Mouse (Mus musculus): ENCODE measurements around the gene Adrb1. TPM values are rescaled to one million over a fixed set of nuclear protein-coding genes. Genes with fewer than 3 reads are reported as not detected.
"Not testable (repeated sequence)": the region's sequence is repeated elsewhere in the genome, so short reads cannot be mapped to it uniquely, and the experiment has no call there.

Adrb1 gene
- polyA plus RNA-seq, 1 experiment from 2014 or later, result 1.0 TPM

DNA sequence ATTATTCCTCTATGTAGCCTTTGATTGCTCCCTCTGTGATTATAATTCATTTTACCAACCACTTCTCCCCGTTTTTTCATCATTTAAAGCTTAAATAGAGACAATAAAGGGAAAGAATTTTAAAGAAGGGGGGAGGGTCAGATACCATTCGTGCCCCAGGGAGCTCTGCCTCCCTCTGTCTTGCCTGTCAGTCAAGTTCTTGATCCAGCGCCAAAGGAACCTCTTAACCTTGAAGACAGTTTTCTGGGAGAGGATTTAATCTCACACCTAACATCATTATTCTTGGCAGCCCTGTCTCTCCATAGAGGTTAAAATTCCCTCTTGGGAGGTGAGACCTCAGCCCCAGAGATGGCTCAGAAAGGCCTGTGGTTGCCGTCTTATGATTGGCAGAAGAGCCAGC, 28.7 kb downstream of the Adrb1 start:
- Histone ChIP-seq H3K4me2 (replicated peaks; ENCODE audit: low read depth) (no peak overlapping the region), H3K9me3 (ENCODE audit: control insufficient read depth) (no peaks in the 10 kb centered on the region), H3K27ac (ENCODE audit: low read depth, low read length) (no peak overlapping the region), H3K4me1 (replicated peaks; ENCODE audit: control insufficient read depth, insufficient read depth, low read length) (no peaks in the 10 kb centered on the region), H3K36me3 (ENCODE audit: control insufficient read depth, insufficient read depth) (no peaks in the 10 kb centered on the region), H3K4me3 (ENCODE audit: low read depth, low read length) (no peak overlapping the region), H3K27me3 (replicated peaks; ENCODE audit: control insufficient read depth, insufficient read depth, low read length) (no peaks in the 10 kb centered on the region), H3K9ac (ENCODE audit: low read depth, low read length) (no peak overlapping the region)
- 60% methylated on average over 4 of the region's 4 CpGs for WGBS
- ATAC-seq, result no peak
- TF ChIP-seq CTCF (IDR thresholded peaks at IDR 0.05; ENCODE audit: low read depth), result no peak

DNA sequence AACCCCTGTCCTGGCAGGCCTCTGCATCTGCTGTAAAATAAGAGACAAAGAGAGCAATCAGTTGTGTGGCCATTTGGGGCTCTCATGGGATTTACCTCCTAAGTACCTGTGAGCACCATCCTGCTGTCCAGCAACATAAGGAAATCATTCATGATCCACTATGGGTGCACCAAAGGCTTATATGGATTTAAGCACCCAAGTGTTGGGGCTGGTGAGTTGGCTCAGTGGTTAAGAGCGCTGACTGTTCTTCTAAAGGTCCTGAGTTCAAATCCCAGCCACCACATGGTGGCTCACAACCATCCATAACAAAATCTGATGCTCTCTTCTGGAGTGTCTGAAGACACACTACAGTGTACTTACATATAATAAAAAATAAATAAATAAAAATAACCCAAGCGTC, 32.5 kb downstream of the Adrb1 start:
- H3K36me3 ChIP-seq (ENCODE audit: control insufficient read depth, insufficient read depth); H3K9ac ChIP-seq (ENCODE audit: low read depth, low read length); H3K4me3 ChIP-seq (ENCODE audit: low read depth, low read length); H3K4me2 ChIP-seq (replicated peaks; ENCODE audit: low read depth); H3K27me3 ChIP-seq (replicated peaks; ENCODE audit: control insufficient read depth, insufficient read depth, low read length); H3K9me3 ChIP-seq (ENCODE audit: control insufficient read depth); H3K4me1 ChIP-seq (replicated peaks; ENCODE audit: control insufficient read depth, insufficient read depth, low read length); ATAC-seq; H3K27ac ChIP-seq (ENCODE audit: low read depth, low read length): not testable (repeated sequence)
- 98% methylated on average over 2 of the region's 2 CpGs for WGBS

DNA sequence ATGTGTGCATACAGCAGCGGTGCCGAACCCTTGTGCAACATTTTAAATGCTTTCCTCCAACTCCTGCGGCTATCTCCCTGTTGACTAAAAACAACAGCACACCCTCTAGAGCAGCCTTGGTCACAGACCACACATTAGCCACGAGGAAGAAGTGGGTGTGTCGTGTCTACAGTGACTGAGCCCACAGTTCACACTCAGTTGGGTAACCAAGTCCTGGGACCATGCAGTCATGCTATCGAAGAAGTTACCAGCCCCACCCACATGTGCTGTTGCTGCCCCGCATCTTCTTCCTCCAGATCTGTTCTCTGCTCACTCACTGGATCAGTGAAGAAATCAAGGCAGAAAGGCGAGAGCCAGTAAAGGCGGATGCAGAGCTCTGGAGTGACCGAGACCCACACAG, 34.4 kb downstream of the Adrb1 start:
- Histone ChIP-seq H3K4me1 (replicated peaks; ENCODE audit: control insufficient read depth, insufficient read depth, low read length) (no peaks in the 10 kb centered on the region), H3K36me3 (ENCODE audit: control insufficient read depth, insufficient read depth) (no peaks in the 10 kb centered on the region), H3K9ac (ENCODE audit: low read depth, low read length) (no peak overlapping the region), H3K4me3 (ENCODE audit: low read depth, low read length) (no peak overlapping the region), H3K27ac (ENCODE audit: low read depth, low read length) (no peak overlapping the region), H3K9me3 (ENCODE audit: control insufficient read depth) (no peaks in the 10 kb centered on the region), H3K4me2 (replicated peaks; ENCODE audit: low read depth) (no peak overlapping the region), H3K27me3 (replicated peaks; ENCODE audit: control insufficient read depth, insufficient read depth, low read length) (no peaks in the 10 kb centered on the region)
- no peak for TF ChIP-seq CTCF (IDR thresholded peaks at IDR 0.05; ENCODE audit: low read depth)
- WGBS, result 74% methylated on average over 10 of the region's 10 CpGs
- ATAC-seq, result no peak

DNA sequence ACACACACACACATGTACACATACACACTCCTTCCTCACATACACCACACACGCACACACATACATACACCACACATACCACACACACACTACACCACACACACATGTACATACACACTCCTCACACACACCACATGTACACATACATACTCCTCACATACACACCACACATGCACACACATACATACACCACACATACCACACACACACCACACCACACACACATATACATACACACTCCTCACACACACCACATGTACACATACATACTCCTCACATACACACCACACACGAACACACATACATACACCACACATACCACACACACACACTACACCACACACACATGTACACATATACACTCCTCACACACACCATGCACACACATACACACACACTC, 36.3 kb downstream of the Adrb1 start:
- no peaks in the 10 kb centered on the region for H3K4me1 ChIP-seq (replicated peaks; ENCODE audit: control insufficient read depth, insufficient read depth, low read length)
- WGBS, result 90% methylated on average over 2 of the region's 2 CpGs
- no peak for ATAC-seq

DNA sequence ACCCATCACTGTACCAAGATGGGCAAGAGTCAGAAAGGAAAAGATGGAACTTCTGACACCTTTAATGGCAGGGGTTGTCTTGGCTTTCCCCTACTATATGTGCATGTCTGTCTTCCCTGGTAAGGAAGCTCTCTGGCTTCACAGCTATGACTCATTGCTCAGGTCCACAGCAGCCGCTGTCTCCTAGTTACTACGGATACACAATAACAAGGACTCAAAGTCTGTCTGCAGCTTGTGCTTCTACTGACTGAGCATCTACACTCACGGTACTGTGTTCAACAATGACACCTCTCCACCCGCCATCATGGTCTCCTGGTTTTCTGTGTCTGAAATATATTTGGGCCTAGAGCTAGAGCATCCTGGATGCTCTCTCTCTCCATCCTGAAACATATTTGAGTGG, 37.7 kb downstream of the Adrb1 start:
- H3K9me3 ChIP-seq (ENCODE audit: control insufficient read depth), result no peaks in the 10 kb centered on the region
- no peak for ATAC-seq
- no peaks in the 10 kb centered on the region for H3K36me3 ChIP-seq (ENCODE audit: control insufficient read depth, insufficient read depth)
- no peak overlapping the region for H3K27ac ChIP-seq (ENCODE audit: low read depth, low read length)
- H3K4me1 ChIP-seq (replicated peaks; ENCODE audit: control insufficient read depth, insufficient read depth, low read length), result no peaks in the 10 kb centered on the region
- TF ChIP-seq CTCF (IDR thresholded peaks at IDR 0.05; ENCODE audit: low read depth), result no peak
- H3K9ac ChIP-seq (ENCODE audit: low read depth, low read length), result no peak overlapping the region
- 60% methylated on average over 4 of the region's 4 CpGs for WGBS
- H3K27me3 ChIP-seq (replicated peaks; ENCODE audit: control insufficient read depth, insufficient read depth, low read length), result no peaks in the 10 kb centered on the region
- H3K4me2 ChIP-seq (replicated peaks; ENCODE audit: low read depth), result no peak overlapping the region
- H3K4me3 ChIP-seq (ENCODE audit: low read depth, low read length), result no peak overlapping the region

More for the DNA sequence above, 36.3 kb downstream of the Adrb1 start:
- H3K27me3 ChIP-seq (replicated peaks; ENCODE audit: control insufficient read depth, insufficient read depth, low read length), result no peaks in the 10 kb centered on the region
- no peaks in the 10 kb centered on the region for H3K36me3 ChIP-seq (ENCODE audit: control insufficient read depth, insufficient read depth)
- H3K4me3 ChIP-seq (ENCODE audit: low read depth, low read length), result no peak overlapping the region
- no peaks in the 10 kb centered on the region for H3K9me3 ChIP-seq (ENCODE audit: control insufficient read depth)
- no peak for TF ChIP-seq CTCF (IDR thresholded peaks at IDR 0.05; ENCODE audit: low read depth)
- no peak overlapping the region for H3K27ac ChIP-seq (ENCODE audit: low read depth, low read length)
- H3K4me2 ChIP-seq (replicated peaks; ENCODE audit: low read depth), result no peak overlapping the region
- H3K9ac ChIP-seq (ENCODE audit: low read depth, low read length), result no peak overlapping the region

DNA sequence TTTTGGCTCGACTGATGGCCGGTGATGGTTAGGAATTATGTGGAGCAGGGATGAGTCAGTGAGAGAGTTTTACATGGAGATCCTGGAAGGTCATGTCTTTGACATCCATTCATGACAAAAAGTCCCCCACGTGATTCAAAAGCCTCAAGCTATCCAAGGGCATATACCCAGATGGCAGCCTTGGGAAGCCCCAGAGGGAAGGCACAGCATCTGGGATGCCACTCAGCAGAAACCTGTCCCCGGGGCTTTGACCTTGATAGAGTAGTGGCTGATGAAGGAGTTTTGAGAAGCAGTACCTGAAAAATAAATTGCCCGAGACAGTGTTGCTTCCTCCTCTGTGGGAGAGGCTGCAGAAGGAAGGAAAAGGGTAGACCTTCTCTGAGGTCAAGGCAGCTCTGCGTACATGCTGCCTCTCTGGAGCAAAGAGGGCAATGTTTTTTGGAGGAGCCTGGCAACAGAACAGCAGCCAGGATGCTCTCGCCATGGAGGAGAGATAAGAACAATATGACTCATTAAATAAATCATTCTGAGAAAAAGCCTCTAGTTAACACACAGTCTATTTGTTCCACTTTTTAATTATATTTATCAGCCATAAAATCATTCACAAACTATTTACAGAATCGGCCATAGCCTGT, 38.4 kb downstream of the Adrb1 start:
- ATAC-seq, result no peak
- Histone ChIP-seq H3K9ac (ENCODE audit: low read depth, low read length) (no peak overlapping the region), H3K4me1 (replicated peaks; ENCODE audit: control insufficient read depth, insufficient read depth, low read length) (no peaks in the 10 kb centered on the region), H3K4me3 (ENCODE audit: low read depth, low read length) (no peak overlapping the region), H3K9me3 (ENCODE audit: control insufficient read depth) (no peaks in the 10 kb centered on the region), H3K4me2 (replicated peaks; ENCODE audit: low read depth) (no peak overlapping the region), H3K27ac (ENCODE audit: low read depth, low read length) (no peak overlapping the region), H3K27me3 (replicated peaks; ENCODE audit: control insufficient read depth, insufficient read depth, low read length) (no peaks in the 10 kb centered on the region), H3K36me3 (ENCODE audit: control insufficient read depth, insufficient read depth) (no peaks in the 10 kb centered on the region)
- TF ChIP-seq CTCF (IDR thresholded peaks at IDR 0.05; ENCODE audit: low read depth), result no peak
- WGBS, result 69% methylated on average over 8 of the region's 8 CpGs

DNA sequence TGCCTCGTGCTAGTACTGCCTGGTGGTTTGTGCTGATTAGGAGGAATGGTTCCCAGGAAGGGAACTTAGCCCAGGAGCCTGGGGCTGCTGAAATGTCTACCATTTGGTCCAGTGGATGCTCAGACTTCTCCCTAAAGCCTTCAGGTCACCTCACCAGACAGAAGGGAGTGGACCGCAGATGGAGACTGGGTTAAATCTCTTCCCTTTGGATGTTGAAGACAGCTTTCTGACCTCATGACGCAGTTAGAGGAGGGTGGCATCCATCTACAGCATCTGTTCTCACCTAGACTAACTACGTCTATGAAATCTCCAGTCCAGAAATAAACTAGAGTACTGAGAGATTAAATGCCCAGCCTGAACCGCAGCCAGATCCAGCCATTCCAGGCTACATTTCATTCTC, 39.1 kb downstream of the Adrb1 start:
- no peaks in the 10 kb centered on the region for H3K27me3 ChIP-seq (replicated peaks; ENCODE audit: control insufficient read depth, insufficient read depth, low read length)
- no peak overlapping the region for H3K4me2 ChIP-seq (replicated peaks; ENCODE audit: low read depth)
- no peak for ATAC-seq
- no peaks in the 10 kb centered on the region for H3K36me3 ChIP-seq (ENCODE audit: control insufficient read depth, insufficient read depth)
- no peaks in the 10 kb centered on the region for H3K9me3 ChIP-seq (ENCODE audit: control insufficient read depth)
- no peak overlapping the region for H3K27ac ChIP-seq (ENCODE audit: low read depth, low read length)
- H3K4me1 ChIP-seq (replicated peaks; ENCODE audit: control insufficient read depth, insufficient read depth, low read length), result no peaks in the 10 kb centered on the region
- 93% methylated on average over 5 of the region's 5 CpGs for WGBS
- H3K9ac ChIP-seq (ENCODE audit: low read depth, low read length), result no peak overlapping the region
- no peak overlapping the region for H3K4me3 ChIP-seq (ENCODE audit: low read depth, low read length)
- TF ChIP-seq CTCF (IDR thresholded peaks at IDR 0.05; ENCODE audit: low read depth), result no peak

Data from intestine, postnatal 0 days (tissue).